Mouse (Mus musculus) stomach, embryonic 15.5 days (tissue): Measurements from ENCODE around the gene F5. TPM values are rescaled to one million over a fixed set of nuclear protein-coding genes. Genes with fewer than 3 reads are reported as not detected.
A peak's percentile ranks its signal among the peaks of the same experiment; 100 is the strongest.

Experiments
- ATAC-seq: fragments of 200-750 bp; cut with Nextera tagmentation; 2 replicates; pipeline ENCODE4 v1.8.0; 2017; ENCODE audit warnings: low read depth, moderate number of reproducible peaks, moderate TSS enrichment; ENCODE audit not compliant: insufficient read depth, low FRiP score
- H3K27ac ChIP-seq: fragments of 300-500 bp; sonication (generic); 2 replicates; pipeline ENCODE4 v1.5.1; 2015; ENCODE audit warnings: mild to moderate bottlenecking, inconsistent platforms
- H3K27me3 ChIP-seq: fragments of 300-500 bp; sonication (generic); replicated peaks from 2 replicates; pipeline ENCODE4 v1.6.1; 2015; ENCODE audit warnings: inconsistent platforms
- H3K36me3 ChIP-seq: fragments of 300-500 bp; sonication (generic); 2 replicates; pipeline ENCODE4 v1.6.1; 2015; ENCODE audit warnings: inconsistent platforms
- H3K4me1 ChIP-seq: fragments of 300-500 bp; sonication (generic); 2 replicates; pipeline ENCODE4 v1.6.1; 2015; ENCODE audit warnings: inconsistent platforms
- H3K4me2 ChIP-seq: fragments of 300-500 bp; sonication (generic); 2 replicates; pipeline ENCODE4 v1.6.1; 2015; ENCODE audit warnings: mild to moderate bottlenecking, inconsistent platforms
- H3K4me3 ChIP-seq: fragments of 300-500 bp; sonication (generic); replicated peaks from 2 replicates; pipeline ENCODE4 v1.5.1; 2015; ENCODE audit warnings: inconsistent platforms
- H3K9ac ChIP-seq: fragments of 300-500 bp; sonication (generic); 2 replicates; pipeline ENCODE4 v1.6.1; 2015; ENCODE audit warnings: inconsistent platforms
- H3K9me3 ChIP-seq: fragments of 300-500 bp; sonication (generic); 2 replicates; pipeline ENCODE4 v1.6.1; 2016; ENCODE audit warnings: inconsistent platforms
- whole genome bisulfite sequencing: fragments of 180-500 bp; shearing (Covaris S2); methylation state at CpG from one replicate; pipeline ENCODE4 v1.1.7; 2015; 5-methylcytosine and 5-hydroxymethylcytosine counted together
- polyA plus RNA-seq: library from polyadenylated mRNA; unstranded; fragments of >200 nt; fragmentation: Nextera tagmentation; extraction: Ambion mirVana; gene quantifications from 2 replicates; pipeline ENCODE4 v1.2.1, GENCODE M21; 2015

Gene F5
- polyA plus RNA-seq, 1 experiment from 2014 or later = 1.1 TPM

DNA sequence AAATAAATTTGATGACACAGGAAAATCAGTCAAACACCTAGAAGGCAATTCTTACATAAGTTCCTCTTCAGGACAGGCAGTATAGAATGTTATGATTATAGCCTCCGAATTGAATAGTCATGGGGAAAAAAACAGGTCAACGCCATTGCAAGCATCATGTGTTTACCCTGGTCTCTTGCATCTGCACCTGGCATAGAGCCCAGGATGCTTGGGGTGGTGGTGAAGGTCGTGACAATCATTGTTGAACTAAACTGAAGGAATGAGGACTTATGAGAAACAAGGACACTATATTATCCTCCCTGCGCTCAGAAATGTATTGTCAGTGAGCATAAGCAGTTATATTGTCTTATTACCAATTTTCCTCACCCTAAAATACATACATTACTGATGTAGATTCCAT lies 17.2 kb downstream of the F5 start:
- no peaks in the 10 kb centered on the region for H3K9me3 ChIP-seq
- no peaks in the 10 kb centered on the region for H3K4me1 ChIP-seq
- no peak overlapping the region for H3K27ac ChIP-seq
- WGBS = 66% methylated on average over 4 of the region's 4 CpGs
- no peak for ATAC-seq
- H3K4me2 ChIP-seq = no peak overlapping the region
- H3K9ac ChIP-seq = no peak overlapping the region
- H3K27me3 ChIP-seq = no peaks in the 10 kb centered on the region
- H3K36me3 ChIP-seq = no peaks in the 10 kb centered on the region
- H3K4me3 ChIP-seq = no peak overlapping the region

GRCm38 (mm10) chr1:164170434-164170833 lies 18.8 kb downstream of the F5 start:
- no peak overlapping the region for H3K4me3 ChIP-seq
- 68% methylated on average over 2 of the region's 2 CpGs for WGBS
- no peak overlapping the region for H3K9ac ChIP-seq
- ATAC-seq = no peak
- no peaks in the 10 kb centered on the region for H3K9me3 ChIP-seq
- no peaks in the 10 kb centered on the region for H3K27me3 ChIP-seq
- H3K4me2 ChIP-seq = no peak overlapping the region
- H3K4me1 ChIP-seq = no peaks in the 10 kb centered on the region
- no peak overlapping the region for H3K27ac ChIP-seq
- H3K36me3 ChIP-seq = no peaks in the 10 kb centered on the region

GRCm38 (mm10) chr1:164173145-164173544 lies 21.5 kb downstream of the F5 start:
- ATAC-seq = no peak
- H3K4me1 ChIP-seq = no peaks in the 10 kb centered on the region

GRCm38 (mm10) chr1:164176856-164177255 lies 25.2 kb downstream of the F5 start:
- H3K27ac ChIP-seq = no peak overlapping the region
- no peaks in the 10 kb centered on the region for H3K36me3 ChIP-seq
- no peak overlapping the region for H3K9ac ChIP-seq
- no peaks in the 10 kb centered on the region for H3K9me3 ChIP-seq
- H3K4me2 ChIP-seq = no peak overlapping the region
- no peak overlapping the region for H3K4me3 ChIP-seq
- no peaks in the 10 kb centered on the region for H3K27me3 ChIP-seq
- H3K4me1 ChIP-seq = no peaks in the 10 kb centered on the region
- no peak for ATAC-seq

More at GRCm38 (mm10) chr1:164173145-164173544, 21.5 kb downstream of the F5 start:
- no peak overlapping the region for H3K4me3 ChIP-seq
- no peak overlapping the region for H3K27ac ChIP-seq
- no peaks in the 10 kb centered on the region for H3K9me3 ChIP-seq
- WGBS = 69% methylated on average over 4 of the region's 4 CpGs
- no peak overlapping the region for H3K4me2 ChIP-seq
- no peaks in the 10 kb centered on the region for H3K27me3 ChIP-seq
- H3K36me3 ChIP-seq = no peaks in the 10 kb centered on the region
- no peak overlapping the region for H3K9ac ChIP-seq

GRCm38 (mm10) chr1:164178429-164178828 lies 26.8 kb downstream of the F5 start:
- 69% methylated on average over 6 of the region's 6 CpGs for WGBS

GRCm38 (mm10) chr1:164184142-164184870 lies 32.7 kb downstream of the F5 start:
- Histone ChIP-seq H3K4me3 (peak overlapping the region; percentile 19; the same call in 1 of the 2 replicates), H3K4me2 (peak overlapping the region; percentile 39), H3K36me3 (no peaks in the 10 kb centered on the region), H3K4me1 (no peaks in the 10 kb centered on the region), H3K27me3 (no peaks in the 10 kb centered on the region), H3K9ac (no peak overlapping the region), H3K9me3 (no peaks in the 10 kb centered on the region), H3K27ac (no peak overlapping the region)
- WGBS = 37% methylated on average over 16 of the region's 16 CpGs
- 0 out of 2 replicates have a peak, but pooled peaks have one; percentile 22 for ATAC-seq

More at GRCm38 (mm10) chr1:164178429-164178828, 26.8 kb downstream of the F5 start:
- H3K4me3 ChIP-seq = no peak overlapping the region
- no peak overlapping the region for H3K4me2 ChIP-seq
- no peaks in the 10 kb centered on the region for H3K27me3 ChIP-seq
- no peaks in the 10 kb centered on the region for H3K9me3 ChIP-seq
- ATAC-seq = no peak
- no peak overlapping the region for H3K27ac ChIP-seq
- no peak overlapping the region for H3K9ac ChIP-seq
- H3K4me1 ChIP-seq = no peaks in the 10 kb centered on the region
- H3K36me3 ChIP-seq = no peaks in the 10 kb centered on the region

- ATAC-seq = no peak
- H3K27ac ChIP-seq = no peak overlapping the region
- H3K27me3 ChIP-seq = no peaks in the 10 kb centered on the region
- WGBS = 42% methylated on average over 8 of the region's 8 CpGs
- no peaks in the 10 kb centered on the region for H3K4me1 ChIP-seq
- no peaks in the 10 kb centered on the region for H3K9me3 ChIP-seq
- H3K4me2 ChIP-seq = no peak overlapping the region
- no peak overlapping the region for H3K9ac ChIP-seq
- H3K4me3 ChIP-seq = no peak overlapping the region
- H3K36me3 ChIP-seq = no peaks in the 10 kb centered on the region
Measured at GRCm38 (mm10) chr1:164184871-164185223, 33.2 kb downstream of the F5 start.

DNA sequence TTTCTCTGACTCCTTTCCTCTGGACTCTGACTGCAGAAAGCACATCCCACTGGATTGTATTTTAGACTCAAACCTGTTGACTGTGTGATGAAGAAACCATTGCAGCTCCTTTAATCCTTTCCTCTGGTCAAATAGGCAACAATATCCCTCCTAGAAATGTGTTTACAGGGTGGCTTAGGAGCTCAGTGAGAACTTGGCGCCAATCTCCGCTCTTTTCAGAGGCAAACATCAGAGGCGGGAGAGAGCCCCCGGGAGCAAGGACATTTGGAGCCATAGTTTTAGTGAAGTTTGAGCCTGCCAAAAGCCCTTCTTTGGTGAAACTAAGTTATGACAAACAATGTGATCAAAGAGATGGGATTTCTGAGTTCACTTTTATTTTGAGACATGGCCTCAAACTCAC lies 33.7 kb downstream of the F5 start:
- Histone ChIP-seq H3K4me1 (no peaks in the 10 kb centered on the region), H3K4me2 (no peak overlapping the region), H3K36me3 (no peaks in the 10 kb centered on the region), H3K4me3 (no peak overlapping the region), H3K9ac (no peak overlapping the region), H3K9me3 (no peaks in the 10 kb centered on the region), H3K27me3 (no peaks in the 10 kb centered on the region), H3K27ac (no peak overlapping the region)
- WGBS = 50% methylated on average over 4 of the region's 4 CpGs
- ATAC-seq = no peak

- Histone ChIP-seq H3K9ac (no peak overlapping the region), H3K4me3 (no peak overlapping the region), H3K9me3 (no peaks in the 10 kb centered on the region), H3K27ac (no peak overlapping the region), H3K4me2 (no peak overlapping the region), H3K4me1 (no peaks in the 10 kb centered on the region), H3K36me3 (no peaks in the 10 kb centered on the region), H3K27me3 (no peaks in the 10 kb centered on the region)
- 78% methylated on average over 1 of the region's 1 CpGs for WGBS
- no peak for ATAC-seq
Measured at GRCm38 (mm10) chr1:164187002-164187560, 35.4 kb downstream of the F5 start.

GRCm38 (mm10) chr1:164199551-164199950 lies 47.9 kb downstream of the F5 start:
- Histone ChIP-seq H3K36me3 (no peaks in the 10 kb centered on the region), H3K4me2 (no peak overlapping the region), H3K4me1 (no peaks in the 10 kb centered on the region), H3K27ac (no peak overlapping the region), H3K9me3 (no peaks in the 10 kb centered on the region), H3K4me3 (no peak overlapping the region), H3K27me3 (no peaks in the 10 kb centered on the region), H3K9ac (no peak overlapping the region)
- no peak for ATAC-seq
- 82% methylated on average over 4 of the region's 4 CpGs for WGBS

GRCm38 (mm10) chr1:164208437-164208836 lies 56.8 kb downstream of the F5 start:
- Histone ChIP-seq H3K9me3 (no peaks in the 10 kb centered on the region), H3K36me3 (no peaks in the 10 kb centered on the region), H3K4me3 (no peak overlapping the region), H3K4me2 (no peak overlapping the region), H3K27me3 (no peaks in the 10 kb centered on the region), H3K27ac (no peak overlapping the region), H3K4me1 (no peaks in the 10 kb centered on the region), H3K9ac (no peak overlapping the region)
- peak; percentile 27; the same call in 1 of the 2 replicates for ATAC-seq
- WGBS = 41% methylated on average over 2 of the region's 2 CpGs

- Histone ChIP-seq H3K27ac (no peak overlapping the region), H3K4me1 (no peaks in the 10 kb centered on the region), H3K4me3 (no peak overlapping the region), H3K9ac (no peak overlapping the region), H3K27me3 (no peaks in the 10 kb centered on the region), H3K36me3 (no peaks in the 10 kb centered on the region), H3K9me3 (no peaks in the 10 kb centered on the region), H3K4me2 (no peak overlapping the region)
- ATAC-seq = no peak
- 82% methylated on average over 4 of the region's 4 CpGs for WGBS
Measured at GRCm38 (mm10) chr1:164210899-164211298, 59.3 kb downstream of the F5 start.
